Mouse (Mus musculus): ENCODE measurements around the gene Iqsec1.

Gene Iqsec1

GRCm38 (mm10) chr6:90889356-90890285 is 98.9 kb downstream of the Iqsec1 start:
- in situ Hi-C loops (cut with MboI, MseI), result no loop called here

- in situ Hi-C loops (cut with MboI, MseI), result no loop called here
Observed at GRCm38 (mm10) chr6:90887024-90887775, 101.3 kb downstream of the Iqsec1 start.

GRCm38 (mm10) chr6:90885626-90886025 is 102.9 kb downstream of the Iqsec1 start:
- in situ Hi-C loops (cut with MboI, MseI), result no loop called here

GRCm38 (mm10) chr6:90884631-90885030 is 103.9 kb downstream of the Iqsec1 start:
- in situ Hi-C loops (cut with MboI, MseI), result no loop called here

GRCm38 (mm10) chr6:90880975-90881374 is 107.5 kb downstream of the Iqsec1 start:
- in situ Hi-C loops (cut with MboI, MseI), result no loop called here

- in situ Hi-C loops (cut with MboI, MseI), result no loop called here
Observed at GRCm38 (mm10) chr6:90880404-90880803, 108.1 kb downstream of the Iqsec1 start.

GRCm38 (mm10) chr6:90871581-90871980 is 116.9 kb downstream of the Iqsec1 start:
- in situ Hi-C loops (cut with MboI, MseI), result no loop called here

GRCm38 (mm10) chr6:90868033-90868432 is 120.5 kb downstream of the Iqsec1 start:
- in situ Hi-C loops (cut with MboI, MseI), result no loop called here

- in situ Hi-C loops (cut with MboI, MseI), result no loop called here
Observed at GRCm38 (mm10) chr6:90861370-90861769, 127.1 kb downstream of the Iqsec1 start.

GRCm38 (mm10) chr6:90857844-90858243 is 130.6 kb downstream of the Iqsec1 start:
- in situ Hi-C loops (cut with MboI, MseI), result no loop called here

GRCm38 (mm10) chr6:90852360-90852759 is 136.1 kb downstream of the Iqsec1 start:
- in situ Hi-C loops (cut with MboI, MseI), result no loop called here

- in situ Hi-C loops (cut with MboI, MseI), result no loop called here
Observed at GRCm38 (mm10) chr6:90848068-90848467, 140.4 kb downstream of the Iqsec1 start.

- in situ Hi-C loops (cut with MboI, MseI), result no loop called here
Observed at GRCm38 (mm10) chr6:90847523-90847922, 141.0 kb downstream of the Iqsec1 start.

GRCm38 (mm10) chr6:90839972-90840371 is 148.5 kb downstream of the Iqsec1 start:
- in situ Hi-C loops (cut with MboI, MseI), result no loop called here

GRCm38 (mm10) chr6:90836749-90837148 is 151.7 kb downstream of the Iqsec1 start:
- in situ Hi-C loops (cut with MboI, MseI), result no loop called here

- in situ Hi-C loops (cut with MboI, MseI), result no loop called here
Observed at GRCm38 (mm10) chr6:90829536-90829935, 158.9 kb downstream of the Iqsec1 start.

GRCm38 (mm10) chr6:90825063-90825462 is 163.4 kb downstream of the Iqsec1 start:
- in situ Hi-C loops (cut with MboI, MseI), result no loop called here

- in situ Hi-C loops (cut with MboI, MseI), result loop anchor here (5.0 kb wide), 1 partner anchor 319 kb away; no protein-coding TSS in a partner anchor
Observed at GRCm38 (mm10) chr6:90823322-90823721, 165.2 kb downstream of the Iqsec1 start.

GRCm38 (mm10) chr6:90821916-90822602 is 166.4 kb downstream of the Iqsec1 start:
- in situ Hi-C loops (cut with MboI, MseI), result loop anchor here (5.0 kb wide), 1 partner anchor 320 kb away; no protein-coding TSS in a partner anchor

GRCm38 (mm10) chr6:90819880-90820279 is 168.6 kb downstream of the Iqsec1 start:
- in situ Hi-C loops (cut with MboI, MseI), result loop anchor here (5.0 kb wide), 1 partner anchor 322 kb away; no protein-coding TSS in a partner anchor

GRCm38 (mm10) chr6:90818956-90819355 is 169.5 kb downstream of the Iqsec1 start:
- in situ Hi-C loops (cut with MboI, MseI), result no loop called here

- in situ Hi-C loops (cut with MboI, MseI), result no loop called here
Observed at GRCm38 (mm10) chr6:90816551-90816950, 171.9 kb downstream of the Iqsec1 start.

All from T-helper 1 cell (primary cell).